Mouse (Mus musculus): ENCODE data around the gene Pmm2. TPM values are rescaled to one million over a fixed set of nuclear protein-coding genes. Genes with fewer than 3 reads are reported as not detected.

Pmm2 gene
- polyA plus RNA-seq, 1 experiment from 2014 or later = 78.8 TPM

DNA sequence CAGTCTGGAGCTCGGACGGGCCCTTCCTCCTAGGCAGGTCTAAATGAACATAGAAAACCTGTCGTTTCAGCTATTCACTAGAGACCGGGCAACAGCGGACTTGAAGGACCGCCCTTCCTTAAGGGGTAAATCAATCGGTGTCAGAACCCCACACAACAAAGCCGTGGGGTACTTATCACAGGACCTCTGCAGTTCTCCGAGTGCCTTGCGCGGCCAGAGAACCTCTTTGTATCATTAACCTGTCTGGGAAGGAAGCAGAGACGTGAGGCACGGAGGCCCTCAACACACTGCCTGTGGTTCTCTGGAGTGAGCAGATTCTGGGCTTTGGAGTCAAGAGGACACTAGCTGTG is 632 bp upstream of the Pmm2 start:
- H3K36me3 ChIP-seq (ENCODE audit: inconsistent target) = peaks cover 14% of the 10 kb centered on the region; the same call in 1 of the 2 replicates
- peak overlapping the region; percentile 83 for H3K4me3 ChIP-seq (ENCODE audit: inconsistent target)
- peaks cover 89% of the 10 kb centered on the region for H3K79me2 ChIP-seq (ENCODE audit: inconsistent target)
- WGBS (ENCODE audit: missing documents) = 0% methylated on average over 13 of the region's 13 CpGs
- H3K27ac ChIP-seq = peak overlapping the region; percentile 86

DNA sequence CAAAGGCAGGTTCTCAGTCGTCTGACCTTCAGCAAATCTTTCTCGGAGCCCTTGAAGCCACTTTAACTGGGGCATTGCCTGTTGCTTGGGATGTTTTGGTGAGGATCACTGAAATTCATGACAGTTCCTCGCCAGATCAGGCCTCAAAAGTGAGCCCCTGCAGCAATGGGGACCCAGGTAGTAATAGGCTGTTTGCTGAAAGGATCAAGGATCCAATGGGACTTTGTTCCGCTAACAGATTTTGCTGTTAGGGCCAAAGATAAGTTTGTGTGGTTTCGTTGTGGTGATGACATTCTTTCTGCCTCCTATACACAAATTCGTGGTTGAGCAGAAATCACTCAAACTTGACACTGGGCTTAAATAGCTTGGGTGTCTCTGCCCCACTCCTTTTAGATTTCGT is 657 bp downstream of the Pmm2 start:
- H3K4me3 ChIP-seq (ENCODE audit: inconsistent target) = peak overlapping the region; percentile 83
- peaks cover 87% of the 10 kb centered on the region for H3K79me2 ChIP-seq (ENCODE audit: inconsistent target)
- 27% methylated on average over 7 of the region's 7 CpGs for WGBS (ENCODE audit: missing documents)
- peaks cover 21% of the 10 kb centered on the region for H3K36me3 ChIP-seq (ENCODE audit: inconsistent target)
- peak overlapping the region; percentile 86 for H3K27ac ChIP-seq

DNA sequence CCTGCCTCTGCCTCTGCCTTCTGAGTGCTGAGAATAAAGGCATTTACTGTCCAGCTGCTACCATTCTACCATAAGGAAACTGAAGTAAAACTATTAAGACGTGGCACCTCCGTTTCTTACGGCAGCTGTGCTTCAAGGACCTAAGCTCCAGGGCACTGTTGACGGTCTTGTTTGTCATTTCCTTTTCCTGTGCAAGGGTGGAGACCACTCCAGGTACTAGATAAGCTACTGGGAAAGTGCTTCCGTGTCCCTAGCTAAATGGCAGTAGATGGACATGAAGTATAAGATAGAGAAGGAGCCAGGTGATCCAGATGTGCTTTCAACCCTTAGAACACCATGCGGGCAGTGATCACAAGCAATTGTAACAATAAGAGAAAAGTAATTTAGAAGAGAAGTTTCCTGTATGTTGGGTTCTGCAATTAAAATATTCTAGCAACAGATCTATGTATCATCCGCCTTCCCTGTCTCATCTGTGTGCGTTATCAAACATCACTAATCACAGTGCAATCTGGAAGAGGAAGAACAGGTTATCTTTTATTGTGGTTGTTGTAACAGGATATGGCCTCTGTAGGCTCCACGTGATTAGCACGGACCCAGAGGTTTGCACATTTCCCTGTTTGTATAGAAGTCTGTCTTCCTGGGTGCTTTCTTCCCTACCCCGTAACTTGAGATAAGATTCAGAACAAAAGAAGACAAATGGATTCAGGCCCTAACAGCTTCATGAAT is 2.2 kb downstream of the Pmm2 start:
- no peak overlapping the region for H3K27ac ChIP-seq
- peaks cover 24% of the 10 kb centered on the region for H3K36me3 ChIP-seq (ENCODE audit: inconsistent target)
- H3K79me2 ChIP-seq (ENCODE audit: inconsistent target) = peaks cover 77% of the 10 kb centered on the region
- 64% methylated on average over 11 of the region's 11 CpGs for WGBS (ENCODE audit: missing documents)
- no peak overlapping the region for H3K4me3 ChIP-seq (ENCODE audit: inconsistent target)

DNA sequence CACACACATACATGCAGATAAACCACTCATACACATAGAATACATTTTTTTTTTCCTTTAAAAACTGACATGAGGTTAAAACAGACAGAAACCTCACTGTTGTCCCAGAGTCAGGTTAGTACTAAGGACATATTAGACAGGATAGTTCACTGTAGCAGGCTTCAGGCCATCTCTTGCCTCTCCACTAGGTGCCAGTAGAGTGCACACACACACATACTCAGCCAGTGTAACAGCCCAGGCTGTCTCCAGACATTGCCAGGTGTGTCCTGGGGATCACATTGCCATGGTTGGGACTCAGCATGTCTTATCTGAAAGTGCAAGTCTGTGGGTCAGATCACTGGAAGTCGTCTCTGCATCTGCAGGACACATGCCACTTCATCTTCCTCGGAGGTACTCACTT is 6.4 kb downstream of the Pmm2 start:
- no peak overlapping the region for H3K4me3 ChIP-seq (ENCODE audit: inconsistent target)
- no peak overlapping the region for H3K27ac ChIP-seq
- H3K79me2 ChIP-seq (ENCODE audit: inconsistent target) = peaks cover 39% of the 10 kb centered on the region
- H3K36me3 ChIP-seq (ENCODE audit: inconsistent target) = peaks cover 63% of the 10 kb centered on the region
- 100% methylated on average over 2 of the region's 2 CpGs for WGBS (ENCODE audit: missing documents)

DNA sequence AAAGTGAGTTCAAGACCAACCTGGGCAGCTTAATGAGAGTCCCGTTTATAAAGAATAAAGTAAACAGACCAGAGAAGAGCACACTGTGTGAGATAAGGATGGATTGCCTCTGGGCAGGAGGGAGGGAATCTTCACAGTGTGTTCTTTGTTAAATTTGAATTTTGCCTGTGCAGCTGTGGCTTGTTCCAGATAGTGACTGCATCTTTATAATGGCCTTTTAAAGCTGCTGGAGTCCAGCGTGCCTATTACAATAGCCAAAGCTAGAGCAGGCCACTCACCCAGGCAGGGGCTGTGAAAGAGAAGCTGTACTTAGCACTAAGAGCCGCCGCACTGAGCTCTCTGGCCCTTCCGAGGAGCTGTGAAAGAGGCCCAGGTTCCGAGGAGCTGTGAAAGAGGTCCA is 8.1 kb downstream of the Pmm2 start:
- H3K36me3 ChIP-seq (ENCODE audit: inconsistent target) = peaks cover 76% of the 10 kb centered on the region

DNA sequence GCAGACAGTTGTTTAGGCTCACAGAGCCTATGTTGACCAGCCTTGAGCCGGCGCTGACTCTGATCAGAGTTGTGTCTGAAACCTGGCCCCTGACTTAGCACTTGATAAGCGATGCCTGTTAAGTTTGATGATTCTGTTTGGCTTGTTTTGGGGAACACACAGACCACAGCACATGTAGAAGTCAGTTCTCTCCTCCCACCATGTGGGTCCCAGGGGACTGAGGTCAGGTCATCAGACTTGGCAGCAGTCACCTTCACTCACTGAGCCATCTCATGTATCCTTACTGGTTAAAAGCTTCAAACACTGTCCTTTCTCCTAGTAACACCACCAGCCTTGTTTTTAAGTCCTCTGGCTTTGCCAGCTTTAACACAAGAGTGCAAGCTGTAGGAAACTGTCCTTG is 12.5 kb downstream of the Pmm2 start:
- WGBS (ENCODE audit: missing documents) = 97% methylated on average over 3 of the region's 3 CpGs
- Histone ChIP-seq H3K4me3 (ENCODE audit: inconsistent target) (no peak overlapping the region), H3K27ac (no peak overlapping the region), H3K79me2 (ENCODE audit: inconsistent target) (no peaks in the 10 kb centered on the region), H3K36me3 (ENCODE audit: inconsistent target) (peaks cover 96% of the 10 kb centered on the region)

More for the DNA sequence above, 8.1 kb downstream of the Pmm2 start:
- H3K27ac ChIP-seq = no peak overlapping the region
- H3K4me3 ChIP-seq (ENCODE audit: inconsistent target) = no peak overlapping the region
- WGBS (ENCODE audit: missing documents) = 93% methylated on average over 6 of the region's 6 CpGs
- peaks cover 22% of the 10 kb centered on the region for H3K79me2 ChIP-seq (ENCODE audit: inconsistent target)

DNA sequence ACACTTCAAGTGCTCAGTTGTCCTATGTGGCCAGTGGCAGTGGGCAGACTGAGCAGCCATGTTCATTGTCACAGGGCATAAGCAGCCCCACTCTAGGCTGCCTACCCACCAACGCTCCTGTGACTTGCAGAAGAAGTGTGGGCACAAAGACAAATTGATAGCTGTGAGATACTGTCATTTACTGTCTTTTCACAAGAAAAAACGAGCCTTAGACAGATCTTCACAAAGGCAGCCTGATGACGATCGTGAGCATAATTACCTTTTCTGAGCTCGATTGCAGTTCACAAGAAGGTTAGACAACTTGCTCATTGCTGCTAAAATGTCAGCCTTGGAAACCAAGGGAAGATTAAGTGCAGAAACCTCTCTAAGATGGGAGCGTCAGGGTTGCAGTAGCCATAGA is 17.6 kb downstream of the Pmm2 start:
- 95% methylated on average over 6 of the region's 6 CpGs for whole genome bisulfite sequencing (ENCODE audit: missing documents)
- H3K36me3 ChIP-seq (ENCODE audit: inconsistent target) = peaks cover 77% of the 10 kb centered on the region
- H3K27ac ChIP-seq = no peak overlapping the region

DNA sequence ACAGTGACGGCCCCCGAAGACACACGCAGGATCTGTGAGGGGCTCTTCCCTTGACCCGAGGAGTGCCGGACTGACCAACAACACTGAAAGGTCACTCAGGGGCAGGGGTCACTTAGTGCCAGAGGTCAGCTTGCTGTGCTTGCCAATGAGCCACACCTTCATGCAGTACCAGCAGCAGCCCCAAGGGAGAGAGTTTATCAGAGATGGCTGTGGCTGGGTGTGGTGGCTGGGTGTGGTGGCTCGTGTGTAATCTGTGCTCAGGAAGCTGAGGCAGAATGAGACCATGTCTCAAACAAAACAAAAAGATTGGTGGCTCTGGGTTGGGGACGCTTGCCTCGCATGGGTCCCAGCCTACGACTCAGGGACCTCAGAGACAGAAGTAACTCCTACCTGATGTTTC is 18.1 kb downstream of the Pmm2 start:
- Histone ChIP-seq H3K79me2 (ENCODE audit: inconsistent target) (no peaks in the 10 kb centered on the region), H3K27ac (no peak overlapping the region), H3K4me3 (ENCODE audit: inconsistent target) (no peak overlapping the region), H3K36me3 (ENCODE audit: inconsistent target) (peaks cover 78% of the 10 kb centered on the region)
- WGBS (ENCODE audit: missing documents) = 95% methylated on average over 9 of the region's 9 CpGs

More for the DNA sequence above, 17.6 kb downstream of the Pmm2 start:
- no peak overlapping the region for H3K4me3 ChIP-seq (ENCODE audit: inconsistent target)
- no peaks in the 10 kb centered on the region for H3K79me2 ChIP-seq (ENCODE audit: inconsistent target)

DNA sequence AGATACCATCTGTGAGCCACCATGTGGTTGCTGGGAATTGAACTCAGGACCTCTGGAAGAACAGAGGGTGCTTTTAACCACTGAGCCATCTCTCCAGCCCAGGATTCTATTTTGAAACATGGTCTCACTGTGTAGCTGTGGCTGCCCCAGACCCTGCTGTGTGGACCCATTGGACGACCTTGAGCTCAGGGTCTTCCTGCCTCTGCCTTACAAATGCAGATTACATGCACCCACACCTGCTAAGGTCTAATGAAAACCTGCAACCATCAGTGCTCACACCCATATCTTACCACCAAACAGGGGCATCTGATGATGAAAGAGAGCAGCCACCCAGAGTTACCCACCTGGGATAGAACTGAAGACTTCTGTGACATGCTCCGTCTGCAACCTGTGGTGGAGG is 18.8 kb downstream of the Pmm2 start:
- no peak overlapping the region for H3K27ac ChIP-seq
- peaks cover 75% of the 10 kb centered on the region for H3K36me3 ChIP-seq (ENCODE audit: inconsistent target)
- 92% methylated on average over 2 of the region's 2 CpGs for WGBS (ENCODE audit: missing documents)
- no peak overlapping the region for H3K4me3 ChIP-seq (ENCODE audit: inconsistent target)
- H3K79me2 ChIP-seq (ENCODE audit: inconsistent target) = no peaks in the 10 kb centered on the region

DNA sequence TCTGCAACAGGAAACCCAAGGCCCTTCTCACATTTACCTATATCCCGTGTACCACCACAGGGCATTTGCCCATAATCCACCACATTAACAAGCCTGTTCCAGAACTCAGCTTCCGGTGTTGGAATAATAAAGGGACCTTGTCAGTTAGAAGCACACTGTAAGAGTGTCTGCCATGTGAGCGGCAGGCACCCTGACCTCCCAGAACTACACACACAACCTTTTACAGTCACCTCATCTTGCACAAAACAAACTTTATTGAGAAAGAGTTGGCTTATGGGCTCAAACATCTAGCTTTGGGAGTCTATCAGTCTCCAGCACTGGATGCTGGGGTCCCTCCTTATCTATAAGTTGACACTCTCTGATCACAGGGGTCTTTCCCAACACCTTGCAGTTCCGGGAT is 20.9 kb downstream of the Pmm2 start:
- Histone ChIP-seq H3K4me3 (ENCODE audit: inconsistent target) (no peak overlapping the region), H3K79me2 (ENCODE audit: inconsistent target) (peaks cover 2% of the 10 kb centered on the region; the same call in 1 of the 2 replicates), H3K36me3 (ENCODE audit: inconsistent target) (peaks cover 68% of the 10 kb centered on the region), H3K27ac (no peak overlapping the region)
- WGBS (ENCODE audit: missing documents) = 93% methylated on average over 4 of the region's 4 CpGs

DNA sequence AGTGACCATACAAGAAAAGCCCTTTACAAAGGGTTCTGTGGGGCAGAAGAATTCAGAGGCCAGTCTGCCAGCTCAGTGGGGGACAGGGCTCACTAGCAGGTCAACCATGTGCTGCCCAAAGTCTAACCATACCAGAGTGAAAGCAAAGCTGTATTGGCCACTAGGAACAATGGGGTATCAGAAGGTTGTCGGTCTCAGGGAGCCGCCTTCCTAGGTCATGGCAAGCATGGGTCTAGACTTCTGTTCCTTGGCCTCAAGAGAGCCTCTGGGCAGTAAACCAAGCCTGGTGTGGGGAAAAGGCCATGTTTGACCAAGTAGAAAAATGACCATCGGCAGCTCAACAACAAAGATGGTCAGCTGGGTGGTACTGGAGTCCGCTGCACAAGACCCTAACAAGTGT is 21.3 kb downstream of the Pmm2 start:
- no peak overlapping the region for H3K27ac ChIP-seq
- peaks cover 64% of the 10 kb centered on the region for H3K36me3 ChIP-seq (ENCODE audit: inconsistent target)
- 96% methylated on average over 4 of the region's 4 CpGs for WGBS (ENCODE audit: missing documents)
- peaks cover 6% of the 10 kb centered on the region; the same call in 1 of the 2 replicates for H3K79me2 ChIP-seq (ENCODE audit: inconsistent target)
- H3K4me3 ChIP-seq (ENCODE audit: inconsistent target) = no peak overlapping the region

DNA sequence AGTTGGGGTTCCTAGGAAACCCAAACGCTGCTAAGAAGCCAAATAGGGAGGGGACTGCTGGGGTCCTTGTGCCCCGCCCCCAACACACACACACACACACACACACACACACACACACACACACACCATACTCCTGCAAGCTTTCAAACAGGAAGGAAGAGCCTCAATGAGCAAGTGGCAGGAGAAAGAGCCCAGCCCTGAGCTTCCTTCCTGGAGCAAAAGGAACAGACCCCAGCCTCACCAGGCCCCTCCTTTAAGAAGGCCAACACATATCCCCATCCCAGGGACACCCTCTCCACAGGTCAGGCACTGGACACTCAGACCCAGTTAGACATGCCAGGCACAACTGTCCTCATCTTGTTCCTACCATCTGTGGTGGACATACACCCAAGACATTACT is 25.5 kb downstream of the Pmm2 start:
- peaks cover 26% of the 10 kb centered on the region; the same call in 1 of the 2 replicates for H3K36me3 ChIP-seq (ENCODE audit: inconsistent target)
- WGBS (ENCODE audit: missing documents) = 56% methylated on average over 2 of the region's 2 CpGs
- no peak overlapping the region for H3K4me3 ChIP-seq (ENCODE audit: inconsistent target)
- H3K79me2 ChIP-seq (ENCODE audit: inconsistent target) = peaks cover 48% of the 10 kb centered on the region
- H3K27ac ChIP-seq = no peak overlapping the region

DNA sequence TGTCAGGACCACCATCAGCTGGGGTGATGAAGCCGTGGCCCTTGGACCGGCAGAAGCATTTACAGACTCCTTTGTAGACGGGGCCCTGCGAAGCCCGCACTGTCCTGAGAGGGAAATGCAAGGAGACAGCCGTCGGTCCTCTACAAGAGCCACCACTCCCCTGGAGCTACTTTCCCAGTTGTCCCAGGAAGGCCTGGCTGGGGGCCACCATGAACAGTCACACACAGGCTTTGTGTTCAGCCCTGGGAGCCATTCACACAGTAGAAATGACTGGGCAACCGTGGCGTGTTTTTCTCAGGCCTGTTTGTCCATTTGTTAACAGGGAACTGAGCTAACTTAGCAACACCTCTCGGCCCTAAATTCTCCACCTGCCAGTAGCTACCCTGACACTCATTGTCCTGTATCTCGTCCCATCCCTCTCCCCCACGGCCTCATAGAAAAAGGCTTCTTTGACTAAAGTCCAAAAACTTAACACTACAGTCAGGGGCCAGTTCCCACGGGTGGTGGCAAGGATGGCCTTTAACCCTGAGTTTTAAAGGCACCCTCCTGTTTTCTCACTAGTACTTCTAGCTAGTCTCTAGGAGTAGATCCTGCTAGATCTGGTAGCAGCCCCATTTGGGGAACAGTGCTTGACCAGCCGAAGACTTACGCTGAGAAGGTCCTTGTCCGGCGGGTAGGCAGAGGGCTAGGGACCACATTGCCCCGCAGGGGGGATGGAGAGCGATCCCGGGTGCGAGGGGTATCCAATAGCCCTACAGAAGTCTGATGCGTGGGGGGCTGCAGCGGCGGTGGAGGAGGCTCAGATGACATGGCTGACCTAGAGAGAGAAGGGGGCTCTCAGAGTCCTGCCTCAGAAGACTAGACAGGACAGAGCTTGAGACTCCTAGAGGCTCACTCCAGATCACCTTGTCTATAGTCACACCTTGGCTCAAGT is 26.4 kb downstream of the Pmm2 start:
- 93% methylated on average over 20 of the region's 24 CpGs for WGBS (ENCODE audit: missing documents)
- H3K79me2 ChIP-seq (ENCODE audit: inconsistent target) = peaks cover 57% of the 10 kb centered on the region
- H3K4me3 ChIP-seq (ENCODE audit: inconsistent target) = no peak overlapping the region
- no peak overlapping the region for H3K27ac ChIP-seq
- H3K36me3 ChIP-seq (ENCODE audit: inconsistent target) = peaks cover 25% of the 10 kb centered on the region; the same call in 1 of the 2 replicates

DNA sequence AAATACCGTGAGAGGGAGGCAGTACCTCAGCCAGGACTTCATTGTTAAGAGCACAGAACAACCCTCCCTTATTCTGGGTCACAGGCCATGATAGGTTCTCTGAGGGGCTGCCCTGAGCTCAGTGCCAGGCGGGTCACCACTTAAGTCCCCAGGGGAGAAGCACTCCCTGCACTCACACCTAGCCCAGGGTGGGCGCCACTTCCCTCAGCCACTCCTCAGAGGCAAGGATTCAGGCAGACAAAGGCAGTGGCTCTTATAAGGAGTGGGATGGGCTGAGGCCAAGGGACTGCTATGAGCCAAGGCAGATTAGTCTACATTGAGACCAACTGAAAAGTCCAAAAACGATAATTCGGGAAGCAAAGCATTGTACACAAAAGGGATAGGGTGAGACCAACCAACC is 27.9 kb downstream of the Pmm2 start:
- WGBS (ENCODE audit: missing documents) = 98% methylated on average over 4 of the region's 5 CpGs
- Histone ChIP-seq H3K4me3 (ENCODE audit: inconsistent target) (no peak overlapping the region), H3K79me2 (ENCODE audit: inconsistent target) (peaks cover 72% of the 10 kb centered on the region), H3K27ac (no peak overlapping the region), H3K36me3 (ENCODE audit: inconsistent target) (peaks cover 20% of the 10 kb centered on the region; the same call in 1 of the 2 replicates)

DNA sequence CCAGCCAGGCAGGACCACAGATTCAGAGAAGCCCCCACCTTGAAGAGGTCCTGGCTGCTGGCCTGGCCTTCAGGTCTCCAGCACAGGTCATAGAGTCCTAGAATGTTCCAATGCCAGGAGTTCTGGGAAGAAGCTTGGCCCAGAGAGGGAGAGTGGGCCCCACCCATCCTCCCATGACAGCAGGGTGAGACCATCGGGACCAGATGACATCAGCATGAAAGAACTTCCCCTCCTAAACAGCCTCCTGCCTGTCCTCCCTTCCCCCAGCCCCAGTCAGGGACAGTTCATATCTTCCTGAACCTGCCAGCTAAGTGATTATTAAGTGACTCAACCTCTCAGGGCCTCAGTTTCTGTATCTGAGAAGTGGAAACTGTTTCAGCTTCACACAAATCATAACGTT is 29.0 kb downstream of the Pmm2 start:
- H3K27ac ChIP-seq = peak overlapping the region; percentile 79
- 29% methylated on average over 2 of the region's 2 CpGs for whole genome bisulfite sequencing (ENCODE audit: missing documents)
- H3K4me3 ChIP-seq (ENCODE audit: inconsistent target) = no peak overlapping the region
- peaks cover 12% of the 10 kb centered on the region; the same call in 1 of the 2 replicates for H3K36me3 ChIP-seq (ENCODE audit: inconsistent target)
- peaks cover 81% of the 10 kb centered on the region for H3K79me2 ChIP-seq (ENCODE audit: inconsistent target)

Measured in macrophage (primary cell).